Mouse (Mus musculus): ENCODE data around the gene Slc16a10. TPM values are rescaled to one million over a fixed set of nuclear protein-coding genes. Genes with fewer than 3 reads are reported as not detected.
A peak's percentile ranks its signal among the peaks of the same experiment; 100 is the strongest.

The Slc16a10 gene
- total RNA-seq, 2 experiments from 2014 or later: 2.6 to 3.1 TPM

GRCm38 (mm10) chr10:40079256-40079655, 62.8 kb downstream of the Slc16a10 start:
- no peak for DNase-seq (ENCODE audit: low spot score in 2 of 2)
- intact Hi-C loops (cut with DNase I): no loop called here

GRCm38 (mm10) chr10:40077960-40078353, 64.1 kb downstream of the Slc16a10 start:
- intact Hi-C loops (cut with DNase I): no loop called here
- DNase-seq (ENCODE audit: low spot score in 2 of 2): no peak

- no peak for DNase-seq (ENCODE audit: low spot score in 2 of 2)
- intact Hi-C loops (cut with DNase I): no loop called here
Observed at GRCm38 (mm10) chr10:40077346-40077959, 64.6 kb downstream of the Slc16a10 start.

GRCm38 (mm10) chr10:40073608-40074007, 68.5 kb downstream of the Slc16a10 start:
- intact Hi-C loops (cut with DNase I): no loop called here
- DNase-seq (ENCODE audit: low spot score in 2 of 2): no peak

GRCm38 (mm10) chr10:40070684-40071083, 71.4 kb downstream of the Slc16a10 start:
- DNase-seq (ENCODE audit: low spot score in 2 of 2): no peak
- intact Hi-C loops (cut with DNase I): no loop called here

GRCm38 (mm10) chr10:40069270-40069669, 72.8 kb downstream of the Slc16a10 start:
- DNase-seq (ENCODE audit: low spot score in 2 of 2): peak; percentile 44 to 49
- intact Hi-C loops (cut with DNase I): no loop called here

GRCm38 (mm10) chr10:40068595-40068994, 73.5 kb downstream of the Slc16a10 start:
- no peak for DNase-seq (ENCODE audit: low spot score in 2 of 2)
- intact Hi-C loops (cut with DNase I): no loop called here

GRCm38 (mm10) chr10:40067529-40067928, 74.5 kb downstream of the Slc16a10 start:
- no peak for DNase-seq (ENCODE audit: low spot score in 2 of 2)
- intact Hi-C loops (cut with DNase I): no loop called here

GRCm38 (mm10) chr10:40067071-40067470, 75.0 kb downstream of the Slc16a10 start:
- no peak for DNase-seq (ENCODE audit: low spot score in 2 of 2)
- intact Hi-C loops (cut with DNase I): no loop called here

GRCm38 (mm10) chr10:40065357-40065756, 76.7 kb downstream of the Slc16a10 start:
- intact Hi-C loops (cut with DNase I): no loop called here
- DNase-seq (ENCODE audit: low spot score in 2 of 2): no peak

GRCm38 (mm10) chr10:40063291-40063890, 78.7 kb downstream of the Slc16a10 start:
- intact Hi-C loops (cut with DNase I): no loop called here
- DNase-seq (ENCODE audit: low spot score in 2 of 2): no peak

GRCm38 (mm10) chr10:40062812-40063211, 79.2 kb downstream of the Slc16a10 start:
- intact Hi-C loops (cut with DNase I): no loop called here
- no peak for DNase-seq (ENCODE audit: low spot score in 2 of 2)

- no peak for DNase-seq (ENCODE audit: low spot score in 2 of 2)
- intact Hi-C loops (cut with DNase I): no loop called here
Observed at GRCm38 (mm10) chr10:40061926-40062325, 80.1 kb downstream of the Slc16a10 start.

GRCm38 (mm10) chr10:40058786-40059120, 83.3 kb downstream of the Slc16a10 start:
- intact Hi-C loops (cut with DNase I): no loop called here
- no peak for DNase-seq (ENCODE audit: low spot score in 2 of 2)

GRCm38 (mm10) chr10:40058062-40058785, 83.8 kb downstream of the Slc16a10 start:
- intact Hi-C loops (cut with DNase I): no loop called here
- DNase-seq (ENCODE audit: low spot score in 2 of 2): no peak

GRCm38 (mm10) chr10:40057615-40058014, 84.4 kb downstream of the Slc16a10 start:
- intact Hi-C loops (cut with DNase I): no loop called here
- no peak for DNase-seq (ENCODE audit: low spot score in 2 of 2)

- DNase-seq (ENCODE audit: low spot score in 2 of 2): peak; percentile 31 to 38
- intact Hi-C loops (cut with DNase I): no loop called here
Observed at GRCm38 (mm10) chr10:40054455-40054854, 87.6 kb downstream of the Slc16a10 start.

- intact Hi-C loops (cut with DNase I): loop anchor here (1.0 kb wide), 1 partner anchor 158 kb away; no protein-coding TSS in a partner anchor
Observed at GRCm38 (mm10) chr10:40053896-40054295, 88.2 kb downstream of the Slc16a10 start.

GRCm38 (mm10) chr10:40053257-40053895, 88.7 kb downstream of the Slc16a10 start:
- intact Hi-C loops (cut with DNase I): loop anchor here (1.0 kb wide), 1 partner anchor 159 kb away; no protein-coding TSS in a partner anchor
- DNase-seq (ENCODE audit: low spot score in 2 of 2): no peak

More at GRCm38 (mm10) chr10:40053896-40054295, 88.2 kb downstream of the Slc16a10 start:
- peak; percentile 36 to 62 for DNase-seq (ENCODE audit: low spot score in 2 of 2)

- no peak for DNase-seq (ENCODE audit: low spot score in 2 of 2)
- intact Hi-C loops (cut with DNase I): no loop called here
Observed at GRCm38 (mm10) chr10:40051997-40052396, 90.1 kb downstream of the Slc16a10 start.

All from left cerebral cortex, postnatal 36 days (tissue).